Mouse (Mus musculus): ENCODE data around the gene D10Jhu81e.

DNA sequence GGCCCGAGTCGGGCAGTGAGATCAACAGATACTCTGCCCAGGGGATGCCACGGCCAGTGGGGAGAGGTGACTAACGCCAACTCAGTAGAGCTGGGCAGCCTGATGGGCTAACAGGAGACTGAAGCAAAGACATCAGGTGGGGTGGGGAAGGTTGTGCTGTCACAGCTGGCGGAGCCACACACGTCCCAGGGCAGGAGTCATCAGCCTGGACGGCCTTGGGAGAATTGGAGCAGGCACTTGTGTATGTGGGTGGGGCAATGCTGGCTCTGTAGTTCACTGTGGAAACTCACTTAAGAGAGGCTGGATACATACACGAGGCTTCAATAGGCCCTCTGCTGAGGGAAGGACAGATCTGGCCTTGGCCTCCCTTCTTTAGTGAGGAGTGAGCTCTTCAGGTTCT lies 8.5 kb downstream of the D10Jhu81e start:
- TF ChIP-seq CTCF (IDR thresholded peaks at IDR 0.05; ENCODE audit: insufficient read depth, low read length) (no peak), POLR2A (IDR thresholded peaks at IDR 0.05; ENCODE audit: borderline replicate concordance, extremely low read depth, low read depth, low read length) (no peak)
